Mouse (Mus musculus) 416B (cell line): ENCODE measurements around the gene Rhox11.
"Not testable (repeated sequence)": the region's sequence is repeated elsewhere in the genome, so short reads cannot be mapped to it uniquely, and the experiment has no call there.

Source experiments
- DNase-seq: peaks from one replicate; pipeline ENCODE4 v3.0.0; 2011; ENCODE audit warnings: low read depth

Gene Rhox11

GRCm38 (mm10) chrX:38085041-38085440 lies at the start of gene Rhox11:
TSS of gene Rhox11 (minus strand) at chrX:38085141.
- no peak for DNase-seq

GRCm38 (mm10) chrX:38121478-38121877 lies 36.5 kb upstream of the Rhox11 start:
- DNase-seq, result no peak

DNA sequence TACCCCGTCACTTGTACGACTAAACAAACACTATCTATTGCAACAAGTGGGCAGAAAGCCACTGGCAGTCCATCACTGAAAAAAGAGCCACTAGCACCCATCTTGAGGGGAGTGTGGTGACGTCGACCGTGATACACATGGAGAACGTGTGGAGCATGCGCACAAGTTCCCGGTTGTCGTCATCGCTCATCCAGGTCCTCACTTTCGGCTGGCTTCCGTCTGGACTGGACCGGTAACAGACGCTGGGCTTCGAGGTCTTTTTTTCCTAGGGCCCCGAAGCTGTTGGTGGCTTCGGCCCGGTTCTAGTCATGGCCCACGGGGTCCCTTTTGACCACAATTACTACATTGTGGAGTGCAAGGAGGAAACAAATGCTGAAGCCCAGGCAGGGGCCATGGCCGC lies 36.0 kb upstream of the Rhox11 start, which contains the start of gene Rhox13:
TSS of gene Rhox13 (plus strand) at position 238 of the 400 bp plus-strand sequence.
- no peak for DNase-seq

GRCm38 (mm10) chrX:38110807-38111206 lies 25.9 kb upstream of the Rhox11 start, which contains the start of gene Rhox12:
TSS of gene Rhox12 (minus strand) at chrX:38110907.
- no peak for DNase-seq

GRCm38 (mm10) chrX:38084226-38084625 lies 715 bp downstream of the Rhox11 start:
- DNase-seq, result peak; percentile 20

GRCm38 (mm10) chrX:38066175-38066574 lies 18.8 kb downstream of the Rhox11 start, which contains the start of gene Rhox10:
TSS of gene Rhox10 (plus strand) at chrX:38066475.
- no peak for DNase-seq

- DNase-seq, result peak; percentile 34
These were observed 23.4 kb downstream of the Rhox11 start for GRCm38 (mm10) chrX:38061544-38061943.

DNA sequence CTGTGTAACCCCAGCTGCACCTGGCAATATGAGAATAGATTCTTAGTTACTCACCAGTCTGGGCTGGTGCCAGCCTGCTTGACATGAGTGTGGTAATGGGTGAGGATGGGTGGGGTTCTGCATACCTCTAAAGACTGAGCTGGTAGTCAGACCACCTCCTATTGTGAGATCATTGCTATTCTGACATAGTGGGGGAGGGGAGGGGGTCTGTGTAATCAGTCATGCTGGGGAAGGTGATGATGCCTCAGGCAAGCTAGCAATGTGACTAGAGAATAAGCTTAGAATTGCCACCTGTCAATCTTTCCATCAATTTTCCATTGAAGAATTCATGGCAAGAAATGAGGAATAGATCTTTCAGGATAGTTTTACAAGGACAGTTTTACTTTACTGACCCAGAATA lies 41.9 kb downstream of the Rhox11 start, which contains the start of gene Btg1-ps2:
TSS of gene Btg1-ps2 (minus strand) at position 101 of the 400 bp plus-strand sequence.
- DNase-seq, result not testable (repeated sequence)

DNA sequence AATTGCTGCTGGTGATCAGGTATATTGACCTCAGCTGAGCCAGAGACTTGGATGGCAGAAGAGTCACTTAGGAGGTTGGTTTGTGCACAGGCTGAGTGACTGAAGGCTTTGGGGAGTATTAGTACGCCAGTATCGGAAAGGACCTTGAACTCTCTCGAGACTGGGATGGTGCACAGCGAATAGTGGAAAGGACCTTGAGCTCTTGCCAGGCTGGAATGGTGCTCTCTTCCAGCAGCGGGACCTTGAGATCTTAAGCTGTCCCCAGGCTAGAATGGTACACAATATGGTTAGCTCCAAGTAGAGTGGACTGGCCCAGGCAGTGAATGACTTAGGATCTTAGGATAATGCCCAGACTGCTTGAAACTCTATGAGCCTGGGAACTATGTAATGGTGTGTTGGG lies 45.3 kb downstream of the Rhox11 start:
- no peak for DNase-seq

GRCm38 (mm10) chrX:38033841-38034240 lies 51.1 kb downstream of the Rhox11 start:
- DNase-seq, result no peak
